Mouse (Mus musculus): Measurements from ENCODE around the gene Otc.

- TF ChIP-seq CTCF (IDR thresholded peaks at IDR 0.05 in 2 of 3, conservative IDR thresholded peaks at IDR 0.05 in 1 of 3; ENCODE audit: control insufficient read depth in 1 of 3, insufficient read depth in 1 of 3, low read depth in 2 of 3, low read length in 3 of 3, poor library complexity in 1 of 3, severe bottlenecking in 1 of 3) (no peak), POLR2A (IDR thresholded peaks at IDR 0.05; ENCODE audit: control insufficient read depth in 1 of 2, insufficient read depth in 1 of 2, low read depth in 1 of 2, low read length in 2 of 2, poor library complexity in 1 of 2) (no peak), TBP (IDR thresholded peaks at IDR 0.05; ENCODE audit: low read depth, low read length) (no peak), JUND (IDR thresholded peaks at IDR 0.05; ENCODE audit: low read depth, low read length) (no peak), E2F4 (IDR thresholded peaks at IDR 0.05; ENCODE audit: borderline replicate concordance, low read depth, low read length) (no peak), MAX (IDR thresholded peaks at IDR 0.05; ENCODE audit: low read length) (no peak), CHD2 (IDR thresholded peaks at IDR 0.05; ENCODE audit: low read length) (no peak), MXI1 (IDR thresholded peaks at IDR 0.05; ENCODE audit: low read depth, low read length) (no peak), RCOR1 (IDR thresholded peaks at IDR 0.05; ENCODE audit: low read depth, low read length) (no peak), CHD1 (IDR thresholded peaks at IDR 0.05; ENCODE audit: low read depth, low read length) (no peak), ELF1 (IDR thresholded peaks at IDR 0.05; ENCODE audit: low read depth, low read length) (no peak)
Observed at GRCm38 (mm10) chrX:10251357-10251756, 748 bp upstream of the Otc start.
